Mouse (Mus musculus): ENCODE measurements around the gene Tmem229a.

- no peak for TF ChIP-seq CTCF (IDR thresholded peaks at IDR 0.05; ENCODE audit: extremely low read depth, insufficient read length, insufficient replicate concordance, low read depth, low read length)
- TF ChIP-seq POLR2A (IDR thresholded peaks at IDR 0.05; ENCODE audit: low read depth, low read length): no peak
These were observed 5.4 kb downstream of the Tmem229a start for GRCm38 (mm10) chr6:24950669-24951068.

All from small intestine, adult 2 months (tissue).